Mouse (Mus musculus) right cerebral cortex, adult 2 months (tissue): ENCODE data around the gene Kyat3.
A peak's percentile ranks its signal among the peaks of the same experiment; 100 is the strongest.
"Not testable (repeated sequence)": the region's sequence is repeated elsewhere in the genome, so short reads cannot be mapped to it uniquely, and the experiment has no call there.

ENCODE experiments used
- DNase-seq, 2 experiments: peaks; one replicate each; pipeline ENCODE4 v3.0.0; 2021 to 2022; ENCODE audit warnings: low spot score in 2 of 2

Kyat3 gene

DNA sequence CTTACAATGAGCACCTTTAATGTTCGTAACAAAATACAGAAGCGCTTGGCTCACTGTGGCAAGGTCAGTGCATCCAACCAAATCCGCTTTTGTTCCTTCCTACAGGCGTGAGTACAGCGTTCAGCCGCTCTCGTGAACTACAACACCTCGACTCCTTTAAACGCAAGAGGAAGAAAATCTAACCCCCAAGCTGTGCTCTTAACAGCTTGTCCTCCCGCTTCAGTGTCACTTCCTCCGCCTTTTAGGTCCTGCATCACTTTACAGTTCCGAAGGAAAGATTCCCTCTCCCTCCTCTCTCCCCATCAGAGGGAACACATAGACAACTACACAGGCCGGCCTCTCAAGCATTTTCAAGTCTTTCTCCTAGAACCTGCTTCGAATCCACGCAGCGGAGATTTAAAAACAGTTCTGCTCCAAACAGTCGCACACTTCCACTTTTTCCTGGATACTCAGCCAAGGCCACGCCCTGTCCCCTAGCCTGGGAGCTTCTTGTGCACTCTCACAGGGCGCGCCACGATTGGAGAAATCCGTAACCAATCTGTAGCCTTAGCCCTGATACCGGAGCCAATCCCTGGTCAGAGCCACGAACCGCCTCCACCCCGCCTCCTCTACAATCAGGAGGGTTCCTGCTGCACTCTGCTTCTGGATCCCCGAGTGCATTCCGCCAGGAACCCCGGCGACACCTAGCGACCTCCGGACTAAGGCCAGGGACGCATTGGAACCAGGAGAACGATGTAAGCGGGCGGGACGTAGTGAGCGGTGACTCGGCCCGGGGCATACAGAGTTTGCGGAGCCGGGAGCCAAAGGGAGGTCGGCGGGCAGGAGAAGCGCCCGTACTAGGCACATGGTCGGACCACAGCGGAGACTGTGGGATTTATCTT, at the start of gene Kyat3:
Gene Kyat3 (plus strand): TSS at position 610 of the 881 bp plus-strand sequence.
- DNase-seq = peak; percentile 90 to 93

DNA sequence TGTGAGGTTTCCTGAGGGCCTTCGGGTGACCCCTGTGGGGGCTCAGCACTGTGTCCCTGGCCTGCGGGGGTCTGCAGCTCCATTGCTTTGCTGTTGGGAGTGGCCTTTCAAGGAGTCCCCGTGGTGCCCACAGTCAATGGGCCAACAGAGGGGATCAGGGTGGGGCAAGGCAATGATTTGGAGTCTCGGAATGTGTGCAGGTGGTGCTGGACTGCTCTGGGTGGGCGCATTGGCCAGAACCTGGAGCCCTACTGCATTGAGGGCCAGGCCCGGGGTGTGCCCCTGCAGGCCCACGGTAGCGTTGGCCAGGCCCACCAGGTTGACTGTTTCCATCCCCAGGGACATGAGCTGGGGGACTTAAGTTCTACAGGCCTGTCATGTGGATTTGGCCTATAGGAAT, 36.1 kb upstream of the Kyat3 start:
- no peak for DNase-seq

DNA sequence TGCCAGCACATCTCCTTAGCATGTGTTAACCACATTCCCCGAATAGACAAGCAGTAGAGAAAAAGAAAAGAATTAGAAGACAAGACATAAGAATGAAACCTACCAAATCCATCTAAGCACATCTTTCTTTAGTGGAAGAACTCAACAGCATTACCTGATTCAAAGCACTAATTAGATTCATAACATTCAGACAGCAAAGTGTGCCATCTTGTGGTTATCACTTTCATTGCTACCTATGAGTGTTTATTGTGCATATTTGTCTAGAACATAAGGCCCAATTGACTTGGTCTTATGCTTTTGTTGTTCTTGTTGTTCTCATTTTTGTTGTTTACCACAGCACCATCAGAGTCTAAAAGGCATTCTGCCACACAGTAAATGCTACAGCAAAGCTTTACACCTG, 26.2 kb upstream of the Kyat3 start:
- no peak for DNase-seq

DNA sequence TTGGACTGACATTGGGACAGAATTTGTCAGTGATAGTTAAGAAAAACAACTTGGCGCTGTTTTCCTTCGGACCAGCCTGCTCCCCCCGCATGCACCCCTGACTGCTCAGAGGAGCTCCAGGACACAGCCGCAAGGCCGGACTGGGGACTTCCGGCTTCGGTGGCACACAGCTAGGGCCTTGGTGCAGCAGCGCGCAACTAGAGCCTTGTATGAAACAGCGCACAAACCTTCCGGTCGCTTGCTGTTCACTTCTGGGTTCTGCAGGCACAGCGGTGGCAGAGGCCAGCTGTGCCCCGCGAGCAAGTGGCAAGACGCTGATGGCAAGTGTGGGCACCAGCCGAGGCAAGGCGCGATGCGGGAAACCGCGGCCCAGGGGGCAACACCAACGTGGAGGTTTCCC, 12.9 kb upstream of the Kyat3 start:
- DNase-seq = no peak

DNA sequence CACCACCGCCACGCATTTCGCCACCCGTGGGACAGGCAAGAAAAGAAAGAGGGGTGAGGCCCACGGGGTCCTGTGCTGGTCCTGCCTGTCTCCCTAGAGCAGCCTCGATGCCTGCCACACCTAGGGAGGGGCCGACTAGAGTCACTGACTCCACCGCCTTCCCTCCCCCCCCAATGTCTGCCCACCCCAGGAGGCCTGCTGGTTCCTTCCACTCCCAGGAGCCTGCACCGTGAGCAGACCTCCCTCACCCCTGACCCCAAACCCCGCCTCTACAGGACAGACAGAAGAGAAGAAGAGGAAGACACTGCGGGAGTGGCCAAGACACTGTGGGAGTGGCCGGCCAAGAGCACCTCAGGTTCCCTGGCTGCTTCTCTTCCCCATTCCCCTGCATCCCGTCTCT, 12.5 kb upstream of the Kyat3 start:
- no peak for DNase-seq

DNA sequence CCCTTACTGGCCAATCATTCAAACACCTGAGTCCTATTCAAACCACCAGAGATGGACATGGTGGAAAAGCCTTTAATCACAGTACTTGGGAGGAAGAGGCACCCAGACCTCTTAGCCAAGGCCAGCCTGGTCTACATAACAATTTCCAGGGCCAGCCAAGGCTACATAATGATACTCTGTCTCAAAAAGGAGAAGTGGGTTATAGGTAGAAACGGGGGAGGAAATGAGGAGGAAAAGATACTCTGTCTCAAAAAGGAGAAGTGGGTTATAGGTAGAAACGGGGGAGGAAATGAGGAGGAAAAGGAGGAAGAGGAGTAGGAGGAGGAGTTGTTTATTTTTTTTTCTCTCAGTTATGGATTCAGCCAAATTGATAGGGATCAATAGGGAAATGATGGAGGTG, 4.3 kb upstream of the Kyat3 start:
- DNase-seq = no peak

DNA sequence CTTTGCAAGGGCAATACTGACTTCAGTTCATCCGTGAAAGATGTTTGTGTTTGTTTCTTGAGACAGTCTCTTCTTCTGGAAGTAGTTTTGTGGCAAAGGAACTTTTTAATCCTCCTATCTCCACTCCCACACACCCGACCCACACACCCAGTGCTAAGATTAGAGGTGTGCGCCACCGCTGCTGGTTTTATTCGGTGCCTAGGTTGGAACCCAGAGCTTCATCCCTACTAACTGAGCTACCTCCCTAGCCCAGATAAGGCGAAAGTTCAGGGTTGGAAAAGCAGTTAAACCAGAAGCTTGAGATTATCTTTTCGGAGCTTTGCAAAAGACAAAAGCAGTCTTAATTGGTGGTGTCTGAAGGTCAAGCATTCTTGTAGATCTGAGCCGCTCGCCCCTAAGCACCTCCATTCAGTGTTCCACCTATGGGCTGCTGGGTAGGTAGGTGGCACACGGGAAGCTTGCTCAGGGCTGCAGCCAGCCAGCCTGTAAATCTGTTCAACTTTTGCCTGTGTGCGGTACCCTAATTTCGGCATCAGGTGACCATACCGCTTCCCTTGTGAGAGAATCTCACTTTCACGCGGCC, 647 bp downstream of the Kyat3 start:
- DNase-seq = no peak

DNA sequence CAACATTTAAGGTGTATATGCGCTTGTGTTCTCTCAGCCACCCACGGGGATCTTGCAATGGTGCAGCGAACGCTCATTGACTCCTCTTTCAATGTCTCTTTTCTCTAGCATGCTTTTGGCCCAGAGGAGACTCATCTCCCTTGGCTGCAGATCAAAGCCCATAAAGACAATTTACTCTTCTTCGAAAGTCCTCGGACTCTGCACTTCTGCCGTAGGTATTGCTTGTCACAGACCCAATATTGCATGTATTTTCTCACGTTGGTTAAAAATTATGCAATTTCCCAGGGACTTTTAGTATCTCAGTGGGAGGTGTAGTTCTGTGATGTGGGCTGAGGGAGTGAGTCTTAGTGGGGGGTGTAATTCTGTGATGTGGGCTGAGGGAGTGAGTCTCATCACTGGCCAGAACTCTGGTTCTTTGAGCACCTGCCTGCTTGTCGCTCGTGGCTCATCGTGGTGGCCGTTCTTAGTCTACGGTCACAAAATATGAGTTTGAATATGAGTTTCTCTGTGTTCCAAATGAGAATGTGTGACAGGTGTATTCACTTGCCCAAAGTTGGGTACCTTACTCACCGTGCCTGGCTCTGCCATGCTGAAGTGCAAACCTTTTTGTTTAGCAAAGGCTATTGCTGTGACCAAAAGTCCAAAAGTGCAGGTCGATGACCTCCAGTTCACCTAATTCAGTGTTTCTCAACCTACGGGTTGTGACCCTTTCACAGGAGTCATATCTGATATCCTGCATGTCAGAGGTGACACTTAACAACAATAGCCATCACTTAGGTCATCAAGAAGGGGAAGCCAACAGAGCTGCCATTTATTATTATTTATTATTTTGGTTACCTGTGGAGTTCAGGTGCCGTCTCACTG, 6.0 kb downstream of the Kyat3 start:
- DNase-seq = no peak

DNA sequence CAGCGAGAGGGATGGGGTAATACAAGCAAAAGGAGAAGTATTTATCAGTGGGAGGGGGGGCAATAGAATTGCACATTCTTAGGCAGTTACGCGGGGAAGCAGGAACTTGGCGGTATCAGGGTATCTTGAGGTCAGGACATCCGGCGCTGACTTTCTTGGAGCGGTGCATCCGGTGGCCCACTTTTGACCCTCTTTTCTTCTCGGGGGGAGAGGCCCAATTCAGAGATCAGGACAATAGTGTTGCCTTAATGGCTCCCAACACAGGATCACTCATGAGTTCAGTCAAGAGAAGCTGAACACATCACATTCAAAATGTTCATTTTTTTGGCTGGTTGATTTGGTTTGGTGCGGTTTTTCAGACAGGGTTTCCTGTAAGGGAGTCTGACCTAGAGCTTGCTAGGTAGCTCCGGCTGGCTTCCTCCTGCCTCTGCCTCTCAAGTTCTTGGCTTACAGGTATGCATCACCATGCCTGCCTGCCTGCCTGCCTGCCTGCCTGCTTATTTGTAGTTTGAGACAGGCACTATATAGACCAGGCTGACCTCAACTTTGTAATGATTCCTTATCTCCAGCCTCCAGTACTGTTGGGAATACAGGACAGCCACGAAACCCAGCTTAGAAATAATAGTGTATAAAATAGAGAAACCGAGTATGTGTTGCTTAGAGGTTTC, 7.5 kb downstream of the Kyat3 start:
- DNase-seq = not testable (repeated sequence)

DNA sequence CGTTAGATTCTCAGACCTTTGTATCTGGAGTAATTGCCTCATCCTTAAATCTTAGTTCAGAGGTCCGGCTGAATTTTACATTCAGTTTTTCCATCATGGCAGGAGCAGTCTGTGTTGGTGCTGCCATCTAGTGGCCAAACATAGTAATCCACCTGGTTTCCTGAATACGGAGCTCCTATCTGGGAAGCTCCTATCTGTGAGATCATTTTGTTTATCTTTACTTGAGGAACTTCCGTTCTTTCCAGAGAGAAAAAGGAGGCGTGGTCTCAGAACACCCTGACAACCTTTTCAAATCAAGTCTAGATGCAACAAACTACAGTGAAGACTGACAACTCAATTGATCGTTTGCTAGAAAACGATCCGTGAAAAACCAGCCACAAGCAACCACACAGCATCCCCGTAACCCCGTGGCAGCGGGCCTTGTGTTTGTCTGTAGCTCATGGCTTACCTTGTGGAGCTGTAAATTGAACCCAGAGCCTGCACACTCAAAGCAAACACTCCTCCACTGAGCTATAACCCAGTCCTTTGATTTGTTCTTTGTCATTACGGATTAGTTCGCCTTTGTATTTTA, 8.1 kb downstream of the Kyat3 start:
- peak; percentile 88 for DNase-seq

DNA sequence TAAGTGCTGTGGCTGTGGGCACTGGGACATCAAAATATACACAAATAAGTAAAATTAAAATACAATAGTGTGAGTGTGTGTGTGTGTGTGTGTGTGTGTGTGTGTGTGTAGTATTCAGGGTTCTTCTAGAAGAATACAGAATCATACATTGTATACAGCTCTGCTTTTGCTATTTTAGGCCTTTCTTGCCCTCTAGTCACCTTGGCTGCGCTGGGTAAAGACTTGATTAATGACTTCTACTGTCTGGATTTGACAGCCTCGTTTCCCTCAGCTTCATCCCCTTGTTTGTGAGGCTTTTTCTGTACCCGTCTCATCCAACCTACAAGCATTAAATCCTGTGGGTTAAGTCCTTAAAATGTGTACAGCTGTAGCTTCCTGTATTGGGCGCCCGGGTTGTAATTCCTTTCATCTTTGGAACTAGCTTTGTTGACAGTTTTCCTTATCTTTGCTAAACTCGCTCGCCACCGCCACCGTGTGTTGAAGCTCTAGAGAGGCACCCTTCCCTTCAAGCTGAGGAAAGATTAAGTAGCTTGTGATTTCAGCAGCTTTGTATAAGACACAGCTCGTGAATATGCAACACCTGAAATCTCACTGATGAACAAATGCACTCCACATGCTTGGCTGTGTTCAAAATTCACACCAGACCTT, 9.6 kb downstream of the Kyat3 start:
- DNase-seq = peak; percentile 50 to 53

DNA sequence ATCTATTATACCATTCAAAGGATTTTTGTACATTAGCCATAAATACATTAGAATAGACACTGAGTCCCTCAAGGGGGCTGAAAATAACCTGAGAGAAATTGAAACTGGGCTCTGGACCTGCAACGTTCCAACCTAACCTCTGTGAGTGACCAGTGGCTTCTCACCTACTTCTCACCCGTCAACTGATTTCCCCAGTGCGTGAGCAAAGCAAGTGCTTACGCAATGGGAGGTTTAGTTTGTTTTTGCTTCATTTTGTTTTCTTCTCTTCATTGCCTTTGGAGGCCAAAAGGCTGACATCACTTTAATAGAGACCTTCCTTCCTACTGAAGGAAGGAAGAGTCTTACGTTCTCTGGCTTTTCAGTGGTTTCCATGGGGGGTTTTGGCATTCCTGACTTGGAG, 10.5 kb downstream of the Kyat3 start:
- no peak for DNase-seq

DNA sequence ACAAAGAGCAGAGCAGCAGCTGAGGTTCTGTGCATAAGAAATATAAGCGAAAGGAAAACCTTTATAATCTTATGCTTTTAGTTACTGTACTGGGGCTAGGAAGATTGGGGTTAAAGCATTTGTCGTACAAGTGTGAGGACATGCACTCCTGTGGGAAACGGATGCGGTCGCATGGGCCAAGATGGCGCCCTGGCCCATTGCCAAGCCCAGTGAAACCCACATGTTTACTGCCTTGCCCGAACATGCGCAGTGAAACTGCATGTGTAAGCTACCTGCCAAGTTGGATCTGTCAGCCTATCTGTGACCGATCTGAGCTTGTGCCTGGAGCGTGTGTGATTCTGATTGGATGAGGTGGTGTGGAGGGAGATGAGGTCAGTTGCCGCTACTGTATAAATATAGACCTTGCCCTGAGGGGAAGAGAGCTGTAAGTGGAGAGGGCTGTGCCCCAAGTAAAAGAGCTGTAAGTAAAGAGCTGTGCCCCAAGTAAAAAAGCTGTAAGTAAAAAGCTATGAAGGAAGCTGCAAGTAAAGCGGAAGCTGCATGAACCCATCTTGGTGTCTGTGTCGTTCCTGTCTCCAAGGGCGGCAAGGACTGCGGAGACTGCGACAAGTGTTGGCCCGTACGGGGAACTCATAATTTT, 11.7 kb downstream of the Kyat3 start:
- not testable (repeated sequence) for DNase-seq

DNA sequence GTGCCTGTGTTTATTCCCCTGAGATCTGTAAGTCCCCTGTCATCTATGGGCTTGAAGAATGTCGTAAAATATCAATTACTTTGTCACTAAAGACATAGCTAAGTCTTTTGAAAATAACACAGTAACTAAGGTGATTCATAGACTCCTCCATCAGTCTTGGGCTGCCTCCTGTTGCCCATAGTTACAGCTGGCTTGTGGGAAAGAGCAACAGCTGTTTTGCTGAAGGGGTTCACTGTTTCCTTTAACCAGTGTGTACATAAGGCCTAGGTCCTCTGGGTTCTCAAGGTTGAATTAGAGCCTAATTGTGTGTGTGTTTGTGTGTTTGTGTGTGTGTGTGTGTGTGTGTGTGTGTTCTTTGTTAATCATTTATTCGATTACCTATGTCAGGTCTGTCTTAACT, 24.6 kb downstream of the Kyat3 start:
- no peak for DNase-seq

DNA sequence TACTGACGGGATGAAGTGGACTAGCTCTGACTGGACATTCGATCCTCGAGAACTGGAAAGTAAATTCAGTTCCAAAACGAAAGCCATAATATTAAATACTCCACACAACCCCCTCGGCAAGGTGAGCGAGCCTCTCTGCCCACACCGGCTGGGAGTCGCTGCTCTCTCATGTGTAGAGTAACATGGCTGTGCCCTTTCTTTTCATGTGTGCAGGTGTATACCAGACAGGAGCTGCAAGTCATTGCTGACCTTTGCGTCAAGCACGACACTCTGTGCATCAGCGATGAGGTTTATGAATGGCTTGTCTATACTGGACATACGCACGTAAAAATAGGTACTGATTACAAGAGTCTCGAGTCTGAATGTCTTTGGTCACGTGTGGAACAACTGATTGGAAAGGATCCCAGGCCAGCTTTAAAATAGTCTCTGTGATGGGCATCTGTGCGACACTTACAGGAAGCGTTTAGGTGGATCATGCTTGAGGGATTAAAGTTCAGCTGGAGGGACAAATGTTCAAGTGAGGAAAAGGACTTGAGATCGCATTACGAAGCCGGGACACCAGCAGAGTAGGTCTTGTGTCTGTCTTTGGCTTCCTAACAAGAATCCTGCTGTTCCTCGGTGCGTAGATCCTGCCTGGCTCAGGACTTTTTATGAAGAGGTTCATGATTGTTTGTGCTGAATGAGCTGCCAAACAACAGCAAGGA, 25.3 kb downstream of the Kyat3 start:
- DNase-seq = no peak

DNA sequence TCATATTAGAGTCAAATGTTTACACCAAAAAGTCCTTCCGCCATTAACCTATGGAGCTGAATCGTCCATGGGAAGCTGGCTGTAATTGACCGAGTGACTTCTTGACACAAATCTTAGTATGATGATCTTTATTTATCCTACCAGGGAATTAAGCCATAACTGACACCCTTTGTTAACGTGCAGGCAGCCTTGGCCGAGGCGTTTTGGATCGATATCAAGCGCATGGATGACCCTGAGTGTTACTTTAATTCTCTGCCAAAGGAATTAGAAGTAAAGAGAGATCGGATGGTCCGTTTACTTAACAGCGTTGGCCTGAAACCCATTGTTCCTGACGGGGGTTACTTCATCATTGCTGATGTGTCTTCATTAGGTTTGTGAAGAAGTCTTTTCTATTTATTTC, 33.4 kb downstream of the Kyat3 start:
- no peak for DNase-seq

DNA sequence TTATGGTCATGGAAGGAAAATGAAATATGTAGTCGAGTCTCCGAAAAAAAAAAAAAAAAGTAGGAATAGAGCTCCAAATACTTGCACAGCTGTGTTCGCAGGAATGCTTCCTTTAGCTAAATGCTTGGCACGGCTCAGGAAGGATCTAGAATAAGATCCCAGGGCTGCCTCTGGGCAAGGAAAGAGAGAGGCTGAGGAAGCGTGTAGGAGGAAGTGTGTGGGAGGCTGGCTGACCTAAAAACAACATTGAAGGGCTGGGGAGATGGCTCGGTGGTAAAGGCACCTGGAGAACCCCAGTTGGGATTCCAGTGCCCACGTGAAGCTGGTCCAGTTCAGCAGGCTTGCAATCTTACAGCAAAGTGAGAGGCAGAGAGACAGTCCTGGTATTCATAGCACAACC, 40.0 kb downstream of the Kyat3 start:
- DNase-seq = peak; percentile 55 to 62

DNA sequence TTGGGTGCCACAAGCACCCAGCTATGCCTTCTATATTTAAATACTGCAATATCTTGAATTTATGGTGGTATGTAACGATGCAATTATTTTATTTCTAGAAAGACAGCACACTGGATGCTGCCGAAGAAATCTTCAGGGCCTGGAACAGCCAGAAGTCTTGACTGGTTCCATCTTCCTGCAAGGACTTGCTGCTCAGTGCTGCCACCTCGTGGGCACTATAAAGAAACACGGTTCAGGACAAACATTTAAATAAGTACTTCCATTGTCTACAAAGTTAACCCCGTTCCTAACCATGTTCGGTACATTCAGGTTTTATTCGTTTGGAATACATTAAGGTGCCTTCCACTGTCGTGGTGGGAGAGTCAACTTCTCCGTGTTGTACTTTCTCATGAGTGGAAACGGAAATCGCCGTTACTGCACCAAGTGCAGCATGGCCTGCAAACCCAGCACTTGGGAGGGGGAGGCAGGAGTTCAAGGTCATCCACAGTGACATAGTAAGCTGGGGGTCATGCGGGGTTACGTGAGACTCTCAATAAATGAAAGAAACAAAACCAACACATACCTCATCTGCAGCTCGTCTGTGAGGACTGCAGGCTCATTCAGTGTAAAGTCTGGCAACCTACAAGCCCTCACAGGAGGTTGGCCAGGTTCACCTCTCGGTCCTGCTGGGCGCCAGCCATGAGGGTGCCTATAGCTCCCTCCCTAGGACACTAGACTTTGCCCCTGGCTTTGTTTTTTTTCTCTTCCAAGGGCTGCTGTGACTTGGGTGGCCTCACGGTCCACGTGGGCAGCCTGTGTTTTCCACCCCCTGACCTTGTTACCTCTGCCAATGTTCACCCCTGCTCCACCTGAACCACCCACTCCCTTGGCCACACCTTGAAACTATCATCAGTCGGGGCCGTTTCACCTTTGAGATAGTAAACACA, 43.4 kb downstream of the Kyat3 start:
- peak in 1 of 2 experiments; percentile 31 for DNase-seq

DNA sequence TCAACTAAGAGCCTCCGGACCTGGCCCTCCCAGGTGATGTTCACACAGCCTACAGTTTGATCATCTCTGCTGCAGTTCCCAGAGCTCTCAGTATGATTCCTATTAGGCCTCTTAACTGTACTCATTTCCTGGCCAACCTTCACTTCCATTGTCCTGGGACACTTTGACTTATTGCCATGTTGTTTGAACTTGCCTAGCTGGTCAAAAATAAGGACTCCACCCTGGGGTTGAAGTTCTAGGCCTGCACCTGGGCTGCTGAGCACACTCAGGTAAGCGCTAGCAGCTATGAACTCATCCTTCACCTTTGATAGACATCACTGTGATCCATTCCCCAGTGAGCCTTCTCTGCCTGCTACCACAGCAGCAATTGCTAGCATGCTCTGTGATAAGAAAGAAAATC, 44.2 kb downstream of the Kyat3 start:
- no peak for DNase-seq
